Mouse (Mus musculus) CH12.LX (cell line): Measurements from ENCODE around the gene Tchp. TPM values are rescaled to one million over a fixed set of nuclear protein-coding genes. Genes with fewer than 3 reads are reported as not detected.

Source experiments
- DNase-seq: peaks from one replicate; pipeline ENCODE4 v3.0.0-alpha.2; 2013; ENCODE audit errors: extremely low read depth
- H3K27ac ChIP-seq: 2 replicates; pipeline ENCODE4 v1.5.1; 2012; ENCODE audit warnings: low read depth, mild to moderate bottlenecking, control low read depth, moderate library complexity; ENCODE audit not compliant: insufficient read depth
- H3K27me3 ChIP-seq: replicated peaks from 2 replicates; pipeline ENCODE3; 2012; ENCODE audit warnings: inconsistent platforms
- H3K36me3 ChIP-seq, 2 experiments: replicated peaks in 1 of 2; 2 replicates each; pipeline versions ENCODE3 to v1.6.1; 2012; ENCODE audit warnings: inconsistent platforms in 1 of 2, low read length in 1 of 2, mild to moderate bottlenecking in 1 of 2, mixed read lengths in 1 of 2, moderate library complexity in 1 of 2; ENCODE audit not compliant: control insufficient read depth in 1 of 2, insufficient read depth in 1 of 2
- H3K4me1 ChIP-seq, 2 experiments: 2 replicates each; pipeline ENCODE4 v1.6.1; 2012; ENCODE audit warnings: inconsistent platforms in 1 of 2, moderate library complexity in 1 of 2; ENCODE audit not compliant: insufficient read depth in 2 of 2, control insufficient read depth in 1 of 2
- H3K4me2 ChIP-seq: 2 replicates; pipeline ENCODE4 v1.6.1; 2012; ENCODE audit warnings: low read depth, mild to moderate bottlenecking, control low read depth; ENCODE audit not compliant: poor library complexity, insufficient read depth, severe bottlenecking
- H3K4me3 ChIP-seq, 3 experiments: fragments of 150-350 bp in 1 of 3; sonication (generic) in 1 of 3; replicated peaks in 1 of 3; 2 replicates each; pipeline versions ENCODE3 to v1.5.1; 2011 to 2012; ENCODE audit warnings: low read depth in 2 of 3, low read length in 2 of 3, mild to moderate bottlenecking in 2 of 3, moderate library complexity in 2 of 3, control low read depth in 1 of 3, improper control_type of control experiment in 1 of 3, inconsistent platforms in 1 of 3, mixed read lengths in 1 of 3; ENCODE audit not compliant: poor library complexity in 1 of 3
- H3K79me2 ChIP-seq: replicated peaks from 2 replicates; pipeline ENCODE4 v1.6.1; 2012; ENCODE audit warnings: mild to moderate bottlenecking, moderate library complexity; ENCODE audit not compliant: control insufficient read depth, poor library complexity, insufficient read depth, severe bottlenecking; ENCODE audit errors: extremely low read depth
- H3K9ac ChIP-seq: 2 replicates; pipeline ENCODE4 v1.6.1; 2012; ENCODE audit warnings: low read depth, mild to moderate bottlenecking, control low read depth, moderate library complexity; ENCODE audit not compliant: insufficient read depth
- H3K9me3 ChIP-seq: replicated peaks from 2 replicates; pipeline ENCODE3; 2012; ENCODE audit warnings: low read length, inconsistent platforms, mixed read lengths
- CTCF ChIP-seq, 2 experiments: IDR thresholded peaks in 1 of 2; conservative IDR thresholded peaks in 1 of 2; 2 replicates each; pipeline ENCODE4 v1.5.1; 2011 to 2012; ENCODE audit warnings: low read depth in 2 of 2, low read length in 2 of 2, improper control_type of control experiment in 1 of 2, inconsistent platforms in 1 of 2, mild to moderate bottlenecking in 1 of 2, moderate library complexity in 1 of 2
- E2F4 ChIP-seq: IDR thresholded peaks from 2 replicates; pipeline ENCODE4 v1.6.1; 2011; ENCODE audit warnings: low read depth, low read length, improper control_type of control experiment; ENCODE audit not compliant: insufficient replicate concordance
- EP300 ChIP-seq: IDR thresholded peaks from 2 replicates; pipeline ENCODE4 v1.6.1; 2011; ENCODE audit warnings: low read length, improper control_type of control experiment
- ETS1 ChIP-seq: conservative IDR thresholded peaks from 2 replicates; pipeline ENCODE4 v1.6.1; 2012; ENCODE audit warnings: low read depth, mild to moderate bottlenecking, inconsistent platforms, low read length, improper control_type of control experiment, moderate library complexity
- GABPA ChIP-seq: IDR thresholded peaks from 2 replicates; pipeline ENCODE4 v1.6.1; 2012; ENCODE audit warnings: low read depth, low read length, improper control_type of control experiment, inconsistent platforms; ENCODE audit not compliant: insufficient replicate concordance
- HCFC1 ChIP-seq: IDR thresholded peaks from 2 replicates; pipeline ENCODE4 v1.6.1; 2012; ENCODE audit warnings: low read depth, mild to moderate bottlenecking, inconsistent platforms, low read length, improper control_type of control experiment
- IRF4 ChIP-seq: IDR thresholded peaks from 2 replicates; pipeline ENCODE4 v1.6.1; 2014; ENCODE audit warnings: low read depth, mild to moderate bottlenecking, inconsistent platforms, low read length, improper control_type of control experiment
- JUND ChIP-seq: conservative IDR thresholded peaks from 2 replicates; pipeline ENCODE4 v1.6.1; 2011; ENCODE audit warnings: low read depth, low read length, improper control_type of control experiment
- MAFK ChIP-seq: IDR thresholded peaks from 2 replicates; pipeline ENCODE4 v1.6.1; 2011; ENCODE audit warnings: low read length, improper control_type of control experiment; ENCODE audit not compliant: insufficient replicate concordance
- MAX ChIP-seq: IDR thresholded peaks from 2 replicates; pipeline ENCODE4 v1.6.1; 2011; ENCODE audit warnings: low read length, improper control_type of control experiment
- MXI1 ChIP-seq: IDR thresholded peaks from 2 replicates; pipeline ENCODE4 v1.6.1; 2011; ENCODE audit warnings: mild to moderate bottlenecking, low read depth, low read length, improper control_type of control experiment
- MYC ChIP-seq: IDR thresholded peaks from 2 replicates; pipeline ENCODE4 v1.6.1; 2011; ENCODE audit warnings: low read depth, mild to moderate bottlenecking, improper control_type of control experiment, low read length
- NELFE ChIP-seq: IDR thresholded peaks from 2 replicates; pipeline ENCODE4 v1.6.1; 2011; ENCODE audit warnings: low read depth, low read length, improper control_type of control experiment
- NRF1 ChIP-seq: IDR thresholded peaks from 2 replicates; pipeline ENCODE4 v1.6.1; 2014; ENCODE audit warnings: low read depth, mild to moderate bottlenecking, inconsistent platforms, low read length, improper control_type of control experiment, moderate library complexity
- POLR2A ChIP-seq: IDR thresholded peaks from 2 replicates; pipeline ENCODE4 v1.6.1; 2011; ENCODE audit warnings: low read depth, mild to moderate bottlenecking, improper control_type of control experiment, low read length
- RCOR1 ChIP-seq: conservative IDR thresholded peaks from 2 replicates; pipeline ENCODE4 v1.6.1; 2012; ENCODE audit warnings: low read depth, mild to moderate bottlenecking, inconsistent platforms, low read length, improper control_type of control experiment
- SIN3A ChIP-seq: IDR thresholded peaks from 2 replicates; pipeline ENCODE4 v1.6.1; 2012; ENCODE audit warnings: low read length, improper control_type of control experiment, inconsistent platforms
- TBP ChIP-seq: conservative IDR thresholded peaks from 2 replicates; pipeline ENCODE4 v1.6.1; 2011; ENCODE audit warnings: low read depth, low read length, improper control_type of control experiment
- USF2 ChIP-seq: conservative IDR thresholded peaks from 2 replicates; pipeline ENCODE4 v1.6.1; 2011; ENCODE audit warnings: low read depth, low read length, improper control_type of control experiment
- ZC3H11A ChIP-seq: IDR thresholded peaks from 2 replicates; pipeline ENCODE4 v1.6.1; 2012; ENCODE audit warnings: low read depth, mild to moderate bottlenecking, inconsistent platforms, low read length, improper control_type of control experiment
- ZMIZ1 ChIP-seq: IDR thresholded peaks from 2 replicates; pipeline ENCODE4 v1.6.1; 2012; ENCODE audit warnings: low read depth, mild to moderate bottlenecking, inconsistent platforms, low read length, improper control_type of control experiment
- ZNF384 ChIP-seq: IDR thresholded peaks from 2 replicates; pipeline ENCODE4 v1.6.1; 2012; ENCODE audit warnings: low read depth, low read length, improper control_type of control experiment, inconsistent platforms
- dilution Hi-C: fragments of 300-500 bp; cut with MboI; formaldehyde crosslinking; loops from 2 replicates; pipeline ENCODE4 v1.14.3; 2020; ENCODE audit warnings: low sequenced_read_pairs; ENCODE audit not compliant: extremely low pct_unique_long_range_greater_than_20kb, extremely low pct_ligation_motif_present
- in situ Hi-C: fragments of 300-500 bp; cut with MboI; formaldehyde crosslinking; loops from 3 replicates; pipeline ENCODE4 v1.14.3; 2019; ENCODE audit warnings: low sequenced_read_pairs, low pct_ligation_motif_present, low pct_unique_long_range_greater_than_20kb, mixed read lengths
- polyA plus RNA-seq: library from polyadenylated mRNA; unstranded; fragments of >175 nt; gene quantifications from 2 replicates; pipeline ENCODE4 v1.2.1, GENCODE M21; 2012; ENCODE audit warnings: low read depth; ENCODE audit not compliant: insufficient read length
- total RNA-seq, 2 experiments: library from RNA; depleted of rRNA; stranded (reverse); fragments of 300-350 nt in 1 of 2; fragments of >200 nt in 1 of 2; gene quantifications; 2 replicates each; pipeline ENCODE4 v1.2.3; 2012 to 2014

Gene Tchp
- total and polyA plus RNA-seq, 3 experiments = 4.3 to 11.6 (median 6.7) TPM

GRCm38 (mm10) chr5:114742572-114742971 is 35.0 kb downstream of the Tchp start:
- dilution Hi-C loops = no loop called here
- Histone ChIP-seq H3K9me3 (no peaks in the 10 kb centered on the region), H3K4me3 (no peak overlapping the region), H3K27ac (no peak overlapping the region), H3K4me2 (no peak overlapping the region), H3K27me3 (no peaks in the 10 kb centered on the region), H3K79me2 (no peaks in the 10 kb centered on the region), H3K36me3 (peaks cover 73 to 88% of the 10 kb centered on the region in 2 experiments), H3K4me1 (peaks cover 5 to 46% of the 10 kb centered on the region in 2 experiments), H3K9ac (no peak overlapping the region)
- no peak for DNase-seq
- in situ Hi-C loops = no loop called here
- TF ChIP-seq MAFK (no peak), ZNF384 (no peak), NRF1 (no peak), USF2 (no peak), E2F4 (no peak), MXI1 (no peak), ZMIZ1 (no peak), MAX (no peak), GABPA (no peak), JUND (no peak), SIN3A (no peak), CTCF (conservative IDR thresholded peaks at IDR 0.05 in 1 of 2, IDR thresholded peaks at IDR 0.05 in 1 of 2; ENCODE audit: low read depth in 2 of 2, low read length in 2 of 2) (no peak), TBP (no peak), IRF4 (no peak), RCOR1 (no peak), ETS1 (no peak), MYC (no peak), HCFC1 (no peak), NELFE (no peak), EP300 (no peak)
- TF ChIP-seq, all 38 proteins: peak for 0

DNA sequence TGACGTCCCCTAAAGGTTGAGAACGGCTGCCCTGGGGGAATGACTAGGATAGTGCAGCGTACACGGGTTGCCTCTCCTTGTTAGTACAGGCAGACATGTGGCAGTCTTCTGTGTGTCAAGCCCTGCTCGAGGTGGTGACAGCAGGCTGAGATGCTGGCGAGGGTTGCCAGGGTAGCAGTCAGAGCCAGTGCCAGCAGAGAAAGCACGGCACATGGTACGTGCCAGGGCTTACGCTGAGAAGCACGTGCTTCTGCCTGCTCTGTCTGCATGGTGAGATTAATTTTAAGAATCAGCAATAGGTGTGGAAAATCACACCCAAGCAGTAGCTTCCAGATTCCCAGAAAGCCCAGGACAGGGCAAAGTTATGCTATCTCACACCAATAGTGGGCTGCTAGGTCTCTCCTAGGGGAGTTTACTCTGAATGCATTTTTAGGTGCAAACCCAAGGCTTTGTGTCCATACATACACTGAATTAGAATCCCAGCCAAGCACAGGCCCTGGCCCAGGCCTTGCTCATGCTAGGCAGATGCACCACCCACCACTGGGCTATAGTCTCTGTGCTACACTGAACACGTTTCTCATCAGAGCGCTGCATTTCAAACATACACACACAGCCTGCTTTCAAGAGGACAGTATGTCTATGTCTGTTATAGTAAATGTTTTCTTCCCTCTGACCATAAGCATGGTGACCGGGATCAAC is 35.6 kb downstream of the Tchp start:
- TF ChIP-seq POLR2A = no peak
- TF ChIP-seq ZC3H11A = no peak
- TF ChIP-seq NELFE = no peak
- no peak for DNase-seq
- H3K4me3 ChIP-seq = no peak overlapping the region
- H3K9me3 ChIP-seq = no peaks in the 10 kb centered on the region
- H3K4me2 ChIP-seq = no peak overlapping the region
- peaks cover 5 to 51% of the 10 kb centered on the region in 2 experiments for H3K4me1 ChIP-seq
- no peaks in the 10 kb centered on the region for H3K79me2 ChIP-seq
- dilution Hi-C loops (no loop called here), in situ Hi-C loops (no loop called here)
- H3K27ac ChIP-seq = no peak overlapping the region
- H3K27me3 ChIP-seq = no peaks in the 10 kb centered on the region
- peaks cover 71 to 87% of the 10 kb centered on the region in 2 experiments for H3K36me3 ChIP-seq
- H3K9ac ChIP-seq = no peak overlapping the region
